Mouse (Mus musculus): Measurements from ENCODE around the gene Rundc3b. TPM values are rescaled to one million over a fixed set of nuclear protein-coding genes. Genes with fewer than 3 reads are reported as not detected.
A peak's percentile ranks its signal among the peaks of the same experiment; 100 is the strongest.

Rundc3b gene
- polyA plus RNA-seq, 2 experiments = 4.2 to 4.3 TPM

- Histone ChIP-seq H3K27ac (replicated peaks; ENCODE audit: low read depth, low read length) (no peak within 1 kb of the TSS), H3K4me3 (replicated peaks; ENCODE audit: low read length) (peak within 1 kb of the TSS; percentile 36), H3K27me3 (ENCODE audit: control insufficient read depth, insufficient read depth, low read length) (no peaks in the 10 kb centered on the region), H3K4me2 (replicated peaks; ENCODE audit: low read depth, low read length, severe bottlenecking) (peak within 1 kb of the TSS; percentile 68), H3K4me1 (ENCODE audit: control insufficient read depth, insufficient read depth, low read length) (peaks cover 2% of the 10 kb centered on the region; the same call in 1 of the 2 replicates), H3K36me3 (ENCODE audit: control insufficient read depth, insufficient read depth, low read length) (no peaks in the 10 kb centered on the region), H3K9me3 (ENCODE audit: control insufficient read depth, low read length) (no peaks in the 10 kb centered on the region), H3K9ac (ENCODE audit: low read depth, low read length, severe bottlenecking) (peak within 1 kb of the TSS; percentile 55)
- no peak for DNase-seq (ENCODE audit: low spot score)
- 4% methylated on average over 35 of the region's 37 CpGs for WGBS
- no peak for TF ChIP-seq POLR2A (IDR thresholded peaks at IDR 0.05; ENCODE audit: borderline replicate concordance, extremely low read depth, insufficient read depth, insufficient read length)
- peak; percentile 55 for ATAC-seq (ENCODE audit: low FRiP score, low read depth)
Observed at GRCm38 (mm10) chr5:8659911-8660737, 37.4 kb upstream of the Rundc3b start, which contains the start of gene Abcb1a. Abcb1a (plus strand) TSS chr5:8660077.

GRCm38 (mm10) chr5:8652085-8652484 lies 29.3 kb upstream of the Rundc3b start:
- Histone ChIP-seq H3K4me3 (replicated peaks; ENCODE audit: low read length) (no peak overlapping the region), H3K4me1 (ENCODE audit: control insufficient read depth, insufficient read depth, low read length) (no peaks in the 10 kb centered on the region), H3K36me3 (ENCODE audit: control insufficient read depth, insufficient read depth, low read length) (no peaks in the 10 kb centered on the region), H3K27me3 (ENCODE audit: control insufficient read depth, insufficient read depth, low read length) (no peaks in the 10 kb centered on the region), H3K9ac (ENCODE audit: low read depth, low read length, severe bottlenecking) (no peak overlapping the region), H3K4me2 (replicated peaks; ENCODE audit: low read depth, low read length, severe bottlenecking) (no peak overlapping the region), H3K27ac (replicated peaks; ENCODE audit: low read depth, low read length) (no peak overlapping the region), H3K9me3 (ENCODE audit: control insufficient read depth, low read length) (no peaks in the 10 kb centered on the region)
- no peak for ATAC-seq (ENCODE audit: low FRiP score, low read depth)
- no peak for DNase-seq (ENCODE audit: low spot score)
- TF ChIP-seq POLR2A (IDR thresholded peaks at IDR 0.05; ENCODE audit: borderline replicate concordance, extremely low read depth, insufficient read depth, insufficient read length) = no peak
- WGBS = 92% methylated on average over 2 of the region's 2 CpGs

- Histone ChIP-seq H3K4me1 (ENCODE audit: control insufficient read depth, insufficient read depth, low read length) (no peaks in the 10 kb centered on the region), H3K9me3 (ENCODE audit: control insufficient read depth, low read length) (no peaks in the 10 kb centered on the region), H3K27me3 (ENCODE audit: control insufficient read depth, insufficient read depth, low read length) (no peaks in the 10 kb centered on the region), H3K27ac (replicated peaks; ENCODE audit: low read depth, low read length) (no peak overlapping the region), H3K4me3 (replicated peaks; ENCODE audit: low read length) (no peak overlapping the region), H3K4me2 (replicated peaks; ENCODE audit: low read depth, low read length, severe bottlenecking) (no peak overlapping the region), H3K9ac (ENCODE audit: low read depth, low read length, severe bottlenecking) (no peak overlapping the region), H3K36me3 (ENCODE audit: control insufficient read depth, insufficient read depth, low read length) (no peaks in the 10 kb centered on the region)
- ATAC-seq (ENCODE audit: low FRiP score, low read depth) (no peak), DNase-seq (ENCODE audit: low spot score) (no peak)
- TF ChIP-seq POLR2A (IDR thresholded peaks at IDR 0.05; ENCODE audit: borderline replicate concordance, extremely low read depth, insufficient read depth, insufficient read length) = no peak
Observed at GRCm38 (mm10) chr5:8648774-8649173, 26.0 kb upstream of the Rundc3b start.

GRCm38 (mm10) chr5:8648300-8648699 lies 25.5 kb upstream of the Rundc3b start:
- H3K4me3 ChIP-seq (replicated peaks; ENCODE audit: low read length) = no peak overlapping the region
- no peaks in the 10 kb centered on the region for H3K4me1 ChIP-seq (ENCODE audit: control insufficient read depth, insufficient read depth, low read length)
- ATAC-seq (ENCODE audit: low FRiP score, low read depth) (no peak), DNase-seq (ENCODE audit: low spot score) (no peak)
- no peak overlapping the region for H3K9ac ChIP-seq (ENCODE audit: low read depth, low read length, severe bottlenecking)
- H3K36me3 ChIP-seq (ENCODE audit: control insufficient read depth, insufficient read depth, low read length) = no peaks in the 10 kb centered on the region
- no peak overlapping the region for H3K4me2 ChIP-seq (replicated peaks; ENCODE audit: low read depth, low read length, severe bottlenecking)
- H3K27me3 ChIP-seq (ENCODE audit: control insufficient read depth, insufficient read depth, low read length) = no peaks in the 10 kb centered on the region
- TF ChIP-seq POLR2A (IDR thresholded peaks at IDR 0.05; ENCODE audit: borderline replicate concordance, extremely low read depth, insufficient read depth, insufficient read length) = no peak
- 83% methylated on average over 4 of the region's 4 CpGs for WGBS
- no peak overlapping the region for H3K27ac ChIP-seq (replicated peaks; ENCODE audit: low read depth, low read length)
- no peaks in the 10 kb centered on the region for H3K9me3 ChIP-seq (ENCODE audit: control insufficient read depth, low read length)

GRCm38 (mm10) chr5:8634489-8634975 lies 11.8 kb upstream of the Rundc3b start:
- no peak overlapping the region for H3K27ac ChIP-seq (replicated peaks; ENCODE audit: low read depth, low read length)
- H3K4me2 ChIP-seq (replicated peaks; ENCODE audit: low read depth, low read length, severe bottlenecking) = no peak overlapping the region
- no peaks in the 10 kb centered on the region for H3K4me1 ChIP-seq (ENCODE audit: control insufficient read depth, insufficient read depth, low read length)
- H3K9me3 ChIP-seq (ENCODE audit: control insufficient read depth, low read length) = no peaks in the 10 kb centered on the region
- no peak for ATAC-seq (ENCODE audit: low FRiP score, low read depth)
- no peak overlapping the region for H3K4me3 ChIP-seq (replicated peaks; ENCODE audit: low read length)
- no peaks in the 10 kb centered on the region for H3K27me3 ChIP-seq (ENCODE audit: control insufficient read depth, insufficient read depth, low read length)
- no peak for DNase-seq (ENCODE audit: low spot score)
- no peak overlapping the region for H3K9ac ChIP-seq (ENCODE audit: low read depth, low read length, severe bottlenecking)
- H3K36me3 ChIP-seq (ENCODE audit: control insufficient read depth, insufficient read depth, low read length) = no peaks in the 10 kb centered on the region
- no peak for TF ChIP-seq POLR2A (IDR thresholded peaks at IDR 0.05; ENCODE audit: borderline replicate concordance, extremely low read depth, insufficient read depth, insufficient read length)
